Mouse (Mus musculus): ENCODE data around the gene Pak4. TPM values are rescaled to one million over a fixed set of nuclear protein-coding genes. Genes with fewer than 3 reads are reported as not detected.
A peak's percentile ranks its signal among the peaks of the same experiment; 100 is the strongest.

The Pak4 gene
- polyA plus RNA-seq, 1 experiment = 20.0 TPM

DNA sequence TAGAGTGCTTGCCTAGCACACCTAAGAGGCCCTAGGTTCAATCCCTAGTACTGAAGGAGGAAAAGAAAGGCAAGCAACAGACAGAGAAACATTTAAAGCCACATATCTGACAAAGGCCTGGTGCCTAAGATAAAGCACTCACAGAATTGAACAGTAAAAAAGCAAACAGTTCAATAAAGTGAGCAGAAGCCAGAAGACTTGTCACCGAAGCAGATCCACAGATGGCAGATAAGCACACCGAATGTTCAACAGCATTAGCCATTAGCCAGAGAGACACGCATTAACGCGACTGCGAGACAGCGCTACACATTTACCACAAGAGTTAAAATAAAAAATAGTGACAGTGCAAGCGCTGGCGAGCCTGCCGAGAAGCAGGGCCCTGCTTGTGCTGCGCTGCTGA lies 15.1 kb downstream of the Pak4 start:
- peaks cover 3% of the 10 kb centered on the region for H3K9me3 ChIP-seq (ENCODE audit: control insufficient read depth, low read length)
- TF ChIP-seq TAL1 (IDR thresholded peaks at IDR 0.05; ENCODE audit: low read length) (no peak), GATA1 (IDR thresholded peaks at IDR 0.05; ENCODE audit: low read length) (peak; percentile 83)
- H3K4me1 ChIP-seq (ENCODE audit: control insufficient read depth) = peaks cover 98% of the 10 kb centered on the region
- peak overlapping the region; percentile 49 for H3K4me3 ChIP-seq (replicated peaks)
- H3K27me3 ChIP-seq (ENCODE audit: control insufficient read depth) = no peaks in the 10 kb centered on the region
- H3K36me3 ChIP-seq (ENCODE audit: control insufficient read depth) = peaks cover 83% of the 10 kb centered on the region

- Histone ChIP-seq H3K9me3 (ENCODE audit: control insufficient read depth, low read length) (peaks cover 3% of the 10 kb centered on the region), H3K36me3 (ENCODE audit: control insufficient read depth) (peaks cover 80% of the 10 kb centered on the region), H3K27me3 (ENCODE audit: control insufficient read depth) (no peaks in the 10 kb centered on the region), H3K4me1 (ENCODE audit: control insufficient read depth) (peaks cover 98% of the 10 kb centered on the region), H3K4me3 (replicated peaks) (peak overlapping the region; percentile 55)
- TF ChIP-seq TAL1 (IDR thresholded peaks at IDR 0.05; ENCODE audit: low read length) (peak; percentile 78), GATA1 (IDR thresholded peaks at IDR 0.05; ENCODE audit: low read length) (peak; percentile 86)
Measured at GRCm38 (mm10) chr7:28581721-28582120, 16.3 kb downstream of the Pak4 start.

- no peak for TF ChIP-seq GATA1 (IDR thresholded peaks at IDR 0.05; ENCODE audit: low read length)
- TF ChIP-seq TAL1 (IDR thresholded peaks at IDR 0.05; ENCODE audit: low read length) = no peak
- Histone ChIP-seq H3K4me1 (ENCODE audit: control insufficient read depth) (peaks cover 100% of the 10 kb centered on the region), H3K27me3 (ENCODE audit: control insufficient read depth) (no peaks in the 10 kb centered on the region), H3K9me3 (ENCODE audit: control insufficient read depth, low read length) (peaks cover 3% of the 10 kb centered on the region), H3K4me3 (replicated peaks) (no peak overlapping the region), H3K36me3 (ENCODE audit: control insufficient read depth) (peaks cover 79% of the 10 kb centered on the region)
Measured at GRCm38 (mm10) chr7:28579826-28580225, 18.2 kb downstream of the Pak4 start.

- Histone ChIP-seq H3K27me3 (ENCODE audit: control insufficient read depth) (no peaks in the 10 kb centered on the region), H3K4me3 (replicated peaks) (no peak overlapping the region), H3K9me3 (ENCODE audit: control insufficient read depth, low read length) (peaks cover 3% of the 10 kb centered on the region), H3K4me1 (ENCODE audit: control insufficient read depth) (peaks cover 100% of the 10 kb centered on the region), H3K36me3 (ENCODE audit: control insufficient read depth) (peaks cover 84% of the 10 kb centered on the region)
- TF ChIP-seq GATA1 (IDR thresholded peaks at IDR 0.05; ENCODE audit: low read length) (no peak; the same call in 1 of the 2 replicates), TAL1 (IDR thresholded peaks at IDR 0.05; ENCODE audit: low read length) (no peak)
Measured at GRCm38 (mm10) chr7:28578543-28579053, 19.4 kb downstream of the Pak4 start.

DNA sequence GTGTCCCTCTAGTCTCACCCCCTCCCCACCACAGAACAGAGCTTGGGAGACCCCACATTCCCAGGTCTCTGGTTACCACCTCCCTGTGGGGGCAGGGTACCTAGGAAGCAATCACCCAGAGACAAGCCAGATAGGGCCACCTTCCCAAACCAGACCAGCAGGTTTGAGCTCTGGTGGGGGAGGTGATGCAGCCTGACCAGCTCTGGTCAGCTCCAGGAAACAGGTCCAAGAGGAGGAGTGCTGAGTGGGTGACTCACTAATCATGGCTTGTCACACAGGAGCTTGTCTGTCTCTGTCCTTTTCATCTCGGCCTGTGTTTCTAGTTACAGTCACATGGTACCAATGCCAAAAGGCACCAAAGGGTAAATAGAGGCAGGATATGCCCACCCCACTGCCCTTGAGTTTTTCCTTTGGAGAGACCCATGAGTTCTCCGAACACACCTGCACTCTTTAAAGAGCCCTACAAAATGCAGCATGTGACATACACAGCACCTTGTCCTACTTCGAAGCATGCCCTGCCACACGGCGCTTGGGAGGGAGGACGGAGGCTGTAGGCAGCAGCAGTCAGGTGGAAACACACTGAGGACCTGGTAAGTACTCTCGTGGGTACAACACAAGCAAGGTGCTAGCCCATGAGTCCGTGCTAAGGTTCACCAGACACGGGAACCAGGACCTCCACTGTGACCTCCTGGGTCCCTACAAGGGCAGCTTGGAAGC lies 20.0 kb downstream of the Pak4 start:
- Histone ChIP-seq H3K9me3 (ENCODE audit: control insufficient read depth, low read length) (peaks cover 3% of the 10 kb centered on the region), H3K4me1 (ENCODE audit: control insufficient read depth) (peaks cover 100% of the 10 kb centered on the region)

GRCm38 (mm10) chr7:28576271-28576914 lies 21.6 kb downstream of the Pak4 start:
- Histone ChIP-seq H3K4me3 (replicated peaks) (peak overlapping the region; percentile 48), H3K4me1 (ENCODE audit: control insufficient read depth) (peaks cover 99% of the 10 kb centered on the region), H3K27me3 (ENCODE audit: control insufficient read depth) (no peaks in the 10 kb centered on the region), H3K9me3 (ENCODE audit: control insufficient read depth, low read length) (peaks cover 3% of the 10 kb centered on the region), H3K36me3 (ENCODE audit: control insufficient read depth) (peaks cover 86% of the 10 kb centered on the region)
- TF ChIP-seq TAL1 (IDR thresholded peaks at IDR 0.05; ENCODE audit: low read length) (no peak), GATA1 (IDR thresholded peaks at IDR 0.05; ENCODE audit: low read length) (no peak)

More for the DNA sequence above, 20.0 kb downstream of the Pak4 start:
- Histone ChIP-seq H3K4me3 (replicated peaks) (no peak overlapping the region), H3K36me3 (ENCODE audit: control insufficient read depth) (peaks cover 86% of the 10 kb centered on the region), H3K27me3 (ENCODE audit: control insufficient read depth) (no peaks in the 10 kb centered on the region)
- TF ChIP-seq TAL1 (IDR thresholded peaks at IDR 0.05; ENCODE audit: low read length) = no peak

DNA sequence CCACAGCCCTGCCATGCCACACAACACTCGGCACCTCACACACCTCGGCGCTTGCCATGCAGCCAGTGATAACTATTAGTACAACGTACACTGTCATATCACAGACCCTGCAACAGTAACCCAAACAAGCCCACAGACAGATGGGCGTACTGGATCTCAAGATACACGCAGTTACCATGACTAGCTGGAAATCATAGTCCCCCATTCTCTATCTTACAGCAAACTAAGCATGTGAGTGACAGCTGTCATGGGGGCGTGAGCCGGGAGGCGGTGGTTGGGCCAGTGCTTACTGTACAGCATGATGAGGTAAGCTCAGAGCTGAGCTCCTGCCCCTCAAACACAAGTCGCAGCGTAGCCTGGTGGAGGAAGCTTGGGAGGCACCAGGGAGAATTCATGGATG lies 22.4 kb downstream of the Pak4 start:
- Histone ChIP-seq H3K4me3 (replicated peaks) (no peak overlapping the region), H3K27me3 (ENCODE audit: control insufficient read depth) (no peaks in the 10 kb centered on the region), H3K9me3 (ENCODE audit: control insufficient read depth, low read length) (no peaks in the 10 kb centered on the region), H3K4me1 (ENCODE audit: control insufficient read depth) (peaks cover 99% of the 10 kb centered on the region), H3K36me3 (ENCODE audit: control insufficient read depth) (peaks cover 80% of the 10 kb centered on the region)
- no peak; the same call in 2 of the 3 replicates for TF ChIP-seq TAL1 (IDR thresholded peaks at IDR 0.05; ENCODE audit: low read length)
- no peak for TF ChIP-seq GATA1 (IDR thresholded peaks at IDR 0.05; ENCODE audit: low read length)

DNA sequence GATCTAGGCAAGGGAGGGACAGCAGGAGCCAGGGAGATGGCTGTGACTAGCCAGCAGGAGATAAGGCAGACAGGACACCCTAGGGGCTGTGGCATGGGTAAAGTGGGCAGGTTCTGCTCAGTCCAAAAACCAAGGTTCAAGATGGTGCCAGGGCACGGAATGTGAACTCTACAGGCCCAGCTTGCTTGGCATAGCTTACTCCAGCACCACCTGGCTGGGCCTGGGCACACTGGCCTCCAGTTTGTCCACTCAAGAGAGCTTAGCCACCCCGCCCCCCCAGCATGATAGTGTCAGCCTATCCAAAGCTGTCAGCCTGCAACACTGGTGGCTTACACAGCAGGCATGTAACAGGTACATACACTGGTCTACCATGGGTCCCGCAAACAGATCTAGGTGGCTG lies 24.7 kb downstream of the Pak4 start:
- peaks cover 92% of the 10 kb centered on the region for H3K4me1 ChIP-seq (ENCODE audit: control insufficient read depth)
- peaks cover 80% of the 10 kb centered on the region for H3K36me3 ChIP-seq (ENCODE audit: control insufficient read depth)
- H3K27me3 ChIP-seq (ENCODE audit: control insufficient read depth) = no peaks in the 10 kb centered on the region
- no peaks in the 10 kb centered on the region for H3K9me3 ChIP-seq (ENCODE audit: control insufficient read depth, low read length)
- no peak for TF ChIP-seq GATA1 (IDR thresholded peaks at IDR 0.05; ENCODE audit: low read length)
- no peak for TF ChIP-seq TAL1 (IDR thresholded peaks at IDR 0.05; ENCODE audit: low read length)
- no peak overlapping the region for H3K4me3 ChIP-seq (replicated peaks)

- Histone ChIP-seq H3K4me1 (ENCODE audit: control insufficient read depth) (peaks cover 86% of the 10 kb centered on the region), H3K4me3 (replicated peaks) (no peak overlapping the region), H3K9me3 (ENCODE audit: control insufficient read depth, low read length) (no peaks in the 10 kb centered on the region), H3K36me3 (ENCODE audit: control insufficient read depth) (peaks cover 80% of the 10 kb centered on the region), H3K27me3 (ENCODE audit: control insufficient read depth) (no peaks in the 10 kb centered on the region)
- TF ChIP-seq TAL1 (IDR thresholded peaks at IDR 0.05; ENCODE audit: low read length) (no peak), GATA1 (IDR thresholded peaks at IDR 0.05; ENCODE audit: low read length) (no peak)
Measured at GRCm38 (mm10) chr7:28572689-28573088, 25.3 kb downstream of the Pak4 start.
